Mouse (Mus musculus): ENCODE data around the gene Hdgfl2. TPM values are rescaled to one million over a fixed set of nuclear protein-coding genes. Genes with fewer than 3 reads are reported as not detected.

The Hdgfl2 gene
- polyA plus RNA-seq, 1 experiment from 2014 or later, result 129 TPM

DNA sequence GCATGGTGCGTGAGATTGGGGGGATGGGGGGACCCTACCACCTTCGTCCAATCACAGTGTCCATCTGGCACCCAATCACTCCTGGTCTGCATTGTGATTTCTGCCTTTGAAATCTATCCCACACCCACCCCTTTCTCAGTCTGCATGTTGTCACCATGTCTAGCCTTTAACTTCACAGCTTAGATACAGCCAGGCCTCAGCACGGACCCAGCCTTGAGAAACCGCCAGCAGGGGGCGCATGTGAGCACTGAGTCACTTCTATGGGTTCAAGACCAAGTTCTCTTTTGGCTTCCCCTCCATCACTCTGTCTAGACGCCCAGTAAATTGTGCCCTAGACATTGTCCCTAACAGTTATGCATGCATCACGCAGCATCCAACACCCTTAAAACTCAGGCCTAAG lies 52.4 kb downstream of the Hdgfl2 start:
- no peaks in the 10 kb centered on the region for H3K36me3 ChIP-seq (ENCODE audit: insufficient read depth, low read length)
- H3K9me3 ChIP-seq (ENCODE audit: low read length), result no peaks in the 10 kb centered on the region
- H3K4me3 ChIP-seq (ENCODE audit: low read length), result no peak overlapping the region
- peaks cover 13% of the 10 kb centered on the region for H3K4me1 ChIP-seq (ENCODE audit: insufficient read depth, low read length)
- peak; percentile 13; the same call in 1 of the 2 replicates for ATAC-seq (ENCODE audit: low FRiP score, low TSS enrichment)
- no peak overlapping the region for H3K4me2 ChIP-seq (replicated peaks; ENCODE audit: low read depth, low read length)
- no peaks in the 10 kb centered on the region for H3K27me3 ChIP-seq (ENCODE audit: insufficient read depth, low read length)
- no peak overlapping the region for H3K9ac ChIP-seq (replicated peaks; ENCODE audit: low read length)
- H3K27ac ChIP-seq (ENCODE audit: low read length), result no peak overlapping the region
- WGBS, result 42% methylated on average over 7 of the region's 7 CpGs

DNA sequence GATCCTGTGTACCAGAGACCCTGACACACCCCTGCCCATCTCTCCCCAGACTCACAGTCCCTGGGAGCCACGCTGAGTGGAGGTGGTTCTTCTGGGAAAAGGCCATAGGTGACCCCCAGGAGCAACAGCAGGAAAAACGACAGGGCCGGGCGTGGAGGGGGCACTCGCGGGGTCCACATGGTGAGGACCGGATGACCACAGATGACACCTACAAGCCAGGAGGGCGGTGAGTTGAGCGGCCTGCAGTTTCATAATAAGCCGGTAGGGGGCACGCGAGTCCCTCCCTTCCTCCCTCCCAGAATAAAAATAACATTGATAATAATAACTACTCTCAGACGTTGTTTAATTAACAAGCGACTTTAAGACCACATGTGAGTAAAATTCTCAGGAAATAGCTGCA lies 53.2 kb downstream of the Hdgfl2 start:
- peaks cover 15% of the 10 kb centered on the region for H3K4me1 ChIP-seq (ENCODE audit: insufficient read depth, low read length)
- no peak overlapping the region; the same call in 1 of the 2 replicates for H3K4me3 ChIP-seq (ENCODE audit: low read length)
- no peak overlapping the region for H3K27ac ChIP-seq (ENCODE audit: low read length)
- 3% methylated on average over 14 of the region's 14 CpGs for WGBS
- no peak overlapping the region for H3K9ac ChIP-seq (replicated peaks; ENCODE audit: low read length)
- no peaks in the 10 kb centered on the region for H3K27me3 ChIP-seq (ENCODE audit: insufficient read depth, low read length)
- H3K36me3 ChIP-seq (ENCODE audit: insufficient read depth, low read length), result no peaks in the 10 kb centered on the region
- H3K9me3 ChIP-seq (ENCODE audit: low read length), result no peaks in the 10 kb centered on the region
- ATAC-seq (ENCODE audit: low FRiP score, low TSS enrichment), result no peak
- 0 out of 2 replicates have a peak overlapping the region, but pooled peaks have one; percentile 13 for H3K4me2 ChIP-seq (replicated peaks; ENCODE audit: low read depth, low read length)

DNA sequence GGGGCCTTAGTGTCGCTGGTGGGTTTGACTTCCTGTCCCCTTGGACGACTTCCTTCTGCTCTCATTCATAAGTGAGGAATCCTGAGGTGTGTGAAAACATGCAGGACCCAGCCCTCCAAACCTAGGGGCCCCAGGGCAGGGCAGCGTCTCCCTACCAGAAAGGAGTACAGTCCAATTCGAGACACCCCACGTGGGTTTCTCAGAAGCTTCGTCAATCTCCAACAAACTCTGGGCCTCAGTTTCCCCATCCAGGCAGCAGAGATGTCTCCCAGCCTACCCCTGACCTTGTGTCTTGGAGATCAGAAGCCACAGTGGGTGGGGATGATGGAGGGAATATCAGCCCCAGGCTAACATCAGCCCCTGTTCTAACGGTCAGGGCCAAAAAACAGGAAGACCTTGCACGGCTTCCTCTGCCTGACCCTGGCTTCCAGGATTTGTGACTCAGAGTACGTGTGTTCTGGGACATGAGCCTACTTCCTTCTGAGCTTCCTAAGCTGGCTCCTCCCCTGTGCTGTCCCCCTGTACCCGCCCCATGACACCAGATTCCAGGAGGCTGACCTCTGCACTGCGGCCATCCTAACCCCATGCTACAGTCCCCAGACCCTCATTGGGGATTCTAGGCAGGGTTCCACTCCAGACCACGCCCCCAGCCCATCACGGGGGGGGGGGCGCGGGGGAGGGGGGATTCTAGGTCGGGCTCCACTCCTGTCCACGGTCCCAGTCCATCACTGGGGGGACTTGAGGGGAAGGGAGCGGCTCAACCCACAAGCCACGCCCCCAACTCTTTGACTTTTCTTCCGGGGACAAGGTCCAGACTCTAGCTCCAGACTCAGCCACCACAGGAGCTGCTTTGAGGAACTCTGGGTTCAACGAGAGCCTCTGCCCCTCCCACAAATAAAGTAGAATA lies 54.3 kb downstream of the Hdgfl2 start:
- no peaks in the 10 kb centered on the region for H3K9me3 ChIP-seq (ENCODE audit: low read length)
- H3K9ac ChIP-seq (replicated peaks; ENCODE audit: low read length), result 0 out of 2 replicates have a peak overlapping the region, but pooled peaks have one; percentile 46
- H3K4me1 ChIP-seq (ENCODE audit: insufficient read depth, low read length), result peaks cover 21% of the 10 kb centered on the region
- peak overlapping the region; percentile 59 for H3K4me2 ChIP-seq (replicated peaks; ENCODE audit: low read depth, low read length)
- H3K4me3 ChIP-seq (ENCODE audit: low read length), result peak overlapping the region; percentile 38
- peak overlapping the region; percentile 63 for H3K27ac ChIP-seq (ENCODE audit: low read length)
- ATAC-seq (ENCODE audit: low FRiP score, low TSS enrichment), result peak; percentile 80
- H3K27me3 ChIP-seq (ENCODE audit: insufficient read depth, low read length), result 0 out of 2 replicates have a peak, but pooled peaks cover under 1% of the 10 kb centered on the region
- H3K36me3 ChIP-seq (ENCODE audit: insufficient read depth, low read length), result no peaks in the 10 kb centered on the region
- WGBS, result 19% methylated on average over 18 of the region's 21 CpGs

DNA sequence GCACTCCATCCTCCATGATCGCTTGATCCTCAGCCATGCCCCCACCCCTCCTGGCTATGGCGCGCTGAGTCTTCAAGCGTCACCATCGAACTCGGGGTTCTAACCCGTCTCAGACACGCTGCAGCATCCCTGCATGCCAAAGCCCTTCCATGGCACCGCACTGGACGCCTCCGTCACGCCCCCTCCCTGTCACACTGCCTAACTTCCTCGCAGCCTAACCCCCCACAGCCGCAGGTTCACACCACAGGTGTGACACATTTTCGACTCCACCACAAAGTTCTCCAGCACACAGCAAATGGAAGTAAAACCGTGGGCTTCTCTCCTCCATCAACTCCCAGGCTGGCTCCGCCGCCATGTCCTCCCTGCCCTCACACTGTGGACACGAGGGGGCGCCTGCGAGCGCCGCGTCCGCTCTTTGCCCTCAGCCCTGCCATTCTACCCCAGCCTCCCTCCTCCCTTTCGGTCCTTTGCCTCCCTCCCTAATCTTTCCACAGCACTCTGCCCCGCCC lies 55.1 kb downstream of the Hdgfl2 start:
- ATAC-seq (ENCODE audit: low FRiP score, low TSS enrichment), result 0 out of 2 replicates have a peak, but pooled peaks have one; percentile 7
- H3K4me2 ChIP-seq (replicated peaks; ENCODE audit: low read depth, low read length), result peak overlapping the region; percentile 59
- peaks cover 8% of the 10 kb centered on the region for H3K27me3 ChIP-seq (ENCODE audit: insufficient read depth, low read length)
- no peaks in the 10 kb centered on the region for H3K9me3 ChIP-seq (ENCODE audit: low read length)
- no peaks in the 10 kb centered on the region for H3K36me3 ChIP-seq (ENCODE audit: insufficient read depth, low read length)
- H3K4me1 ChIP-seq (ENCODE audit: insufficient read depth, low read length), result peaks cover 24% of the 10 kb centered on the region
- H3K9ac ChIP-seq (replicated peaks; ENCODE audit: low read length), result peak overlapping the region; percentile 46
- WGBS, result 3% methylated on average over 27 of the region's 27 CpGs
- peak overlapping the region; percentile 38 for H3K4me3 ChIP-seq (ENCODE audit: low read length)
- peak overlapping the region; percentile 47; the same call in 1 of the 2 replicates for H3K27ac ChIP-seq (ENCODE audit: low read length)

DNA sequence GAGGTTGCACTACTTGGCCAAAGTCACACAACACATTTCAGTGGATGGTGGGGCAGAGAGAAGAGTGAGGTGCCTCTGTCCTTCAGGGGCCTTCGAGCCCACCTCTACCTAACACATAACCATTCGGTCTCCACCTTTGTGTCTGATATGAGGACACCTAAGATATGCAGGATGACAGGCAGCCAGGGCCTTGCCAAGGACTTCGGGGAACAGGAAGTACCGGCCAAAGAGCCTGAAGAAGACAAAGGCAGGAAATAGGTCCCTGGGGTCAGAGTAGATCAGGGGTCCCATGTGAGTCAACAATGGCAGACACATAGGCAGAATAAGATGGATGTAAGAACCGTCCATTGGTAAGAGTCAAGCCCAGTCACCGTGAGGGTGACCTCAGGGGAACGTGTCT lies 57.1 kb downstream of the Hdgfl2 start:
- Histone ChIP-seq H3K4me1 (ENCODE audit: insufficient read depth, low read length) (peaks cover 31% of the 10 kb centered on the region), H3K27me3 (ENCODE audit: insufficient read depth, low read length) (peaks cover 26% of the 10 kb centered on the region), H3K4me2 (replicated peaks; ENCODE audit: low read depth, low read length) (no peak overlapping the region), H3K9me3 (ENCODE audit: low read length) (no peaks in the 10 kb centered on the region), H3K36me3 (ENCODE audit: insufficient read depth, low read length) (no peaks in the 10 kb centered on the region), H3K27ac (ENCODE audit: low read length) (no peak overlapping the region), H3K9ac (replicated peaks; ENCODE audit: low read length) (no peak overlapping the region), H3K4me3 (ENCODE audit: low read length) (no peak overlapping the region)
- no peak for ATAC-seq (ENCODE audit: low FRiP score, low TSS enrichment)
- 78% methylated on average over 7 of the region's 7 CpGs for WGBS

DNA sequence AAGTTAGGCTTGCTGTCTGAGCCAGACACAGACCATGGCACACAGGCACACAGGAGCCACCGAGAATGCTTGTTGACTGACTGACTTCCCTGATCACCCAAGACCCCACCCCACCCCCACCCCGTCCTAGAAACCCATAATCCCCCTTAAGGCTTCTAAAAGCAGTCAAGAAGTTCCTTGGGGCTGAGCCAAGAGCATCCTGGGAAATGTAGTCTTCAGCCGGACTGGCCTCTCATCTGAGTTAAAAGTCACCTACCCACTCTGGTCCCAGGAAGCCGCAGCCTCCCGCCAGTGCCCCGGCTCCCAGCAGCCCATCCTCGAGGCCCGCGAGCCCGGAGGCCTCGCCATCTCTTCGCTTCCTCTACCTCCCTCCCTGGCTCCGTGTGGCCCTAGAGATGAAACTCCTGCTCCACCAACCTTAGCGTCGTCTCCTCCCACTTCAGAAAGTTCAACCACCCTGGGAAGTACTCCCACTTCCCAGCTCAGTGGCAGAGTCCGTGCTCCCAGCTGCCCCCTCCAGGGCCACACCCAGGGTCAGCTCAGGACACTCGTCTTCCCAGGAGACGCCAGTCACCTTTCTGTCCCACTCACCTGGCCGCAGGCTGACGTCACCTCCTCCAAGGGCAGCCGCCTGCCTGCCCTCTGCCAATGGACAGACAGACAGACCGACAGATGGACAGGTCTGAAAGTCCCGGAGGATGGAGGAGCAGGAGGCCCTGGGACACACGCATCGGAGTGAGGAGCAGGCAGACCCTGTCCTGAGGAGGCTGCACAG lies 58.6 kb downstream of the Hdgfl2 start:
- Histone ChIP-seq H3K4me3 (ENCODE audit: low read length) (peak overlapping the region; percentile 24), H3K9me3 (ENCODE audit: low read length) (no peaks in the 10 kb centered on the region), H3K4me1 (ENCODE audit: insufficient read depth, low read length) (peaks cover 41% of the 10 kb centered on the region), H3K27me3 (ENCODE audit: insufficient read depth, low read length) (peaks cover 39% of the 10 kb centered on the region), H3K9ac (replicated peaks; ENCODE audit: low read length) (no peak overlapping the region), H3K4me2 (replicated peaks; ENCODE audit: low read depth, low read length) (peak overlapping the region; percentile 46), H3K36me3 (ENCODE audit: insufficient read depth, low read length) (no peaks in the 10 kb centered on the region), H3K27ac (ENCODE audit: low read length) (no peak overlapping the region)
- ATAC-seq (ENCODE audit: low FRiP score, low TSS enrichment), result no peak
- 15% methylated on average over 25 of the region's 25 CpGs for WGBS

DNA sequence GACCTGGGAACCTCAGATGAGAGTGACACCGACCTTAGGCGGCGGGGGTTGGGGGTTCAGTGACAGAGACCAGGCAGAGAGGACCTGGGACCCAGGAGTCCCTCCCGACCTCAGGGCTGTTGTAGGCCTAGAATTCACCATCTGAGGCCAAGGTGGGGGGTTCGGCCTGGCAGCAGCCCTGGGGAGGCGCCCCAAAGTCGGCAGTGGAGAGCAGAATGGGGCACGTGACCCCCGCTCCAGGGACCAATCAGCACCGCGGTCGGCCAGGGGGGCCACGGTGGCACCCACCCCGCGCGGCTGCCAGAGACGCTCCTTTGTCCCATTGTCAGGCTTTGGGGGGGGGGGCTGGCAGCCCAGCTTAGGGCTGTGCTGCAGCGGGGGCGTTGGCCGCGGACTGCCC lies 59.9 kb downstream of the Hdgfl2 start:
- H3K4me1 ChIP-seq (ENCODE audit: insufficient read depth, low read length), result peaks cover 29% of the 10 kb centered on the region
- H3K9ac ChIP-seq (replicated peaks; ENCODE audit: low read length), result peak overlapping the region; percentile 67
- 8% methylated on average over 17 of the region's 21 CpGs for WGBS
- H3K36me3 ChIP-seq (ENCODE audit: insufficient read depth, low read length), result no peaks in the 10 kb centered on the region
- no peak for ATAC-seq (ENCODE audit: low FRiP score, low TSS enrichment)
- peak overlapping the region; percentile 100 for H3K4me2 ChIP-seq (replicated peaks; ENCODE audit: low read depth, low read length)
- H3K4me3 ChIP-seq (ENCODE audit: low read length), result peak overlapping the region; percentile 64
- H3K27ac ChIP-seq (ENCODE audit: low read length), result no peak overlapping the region
- peaks cover 53% of the 10 kb centered on the region for H3K27me3 ChIP-seq (ENCODE audit: insufficient read depth, low read length)
- no peaks in the 10 kb centered on the region for H3K9me3 ChIP-seq (ENCODE audit: low read length)

DNA sequence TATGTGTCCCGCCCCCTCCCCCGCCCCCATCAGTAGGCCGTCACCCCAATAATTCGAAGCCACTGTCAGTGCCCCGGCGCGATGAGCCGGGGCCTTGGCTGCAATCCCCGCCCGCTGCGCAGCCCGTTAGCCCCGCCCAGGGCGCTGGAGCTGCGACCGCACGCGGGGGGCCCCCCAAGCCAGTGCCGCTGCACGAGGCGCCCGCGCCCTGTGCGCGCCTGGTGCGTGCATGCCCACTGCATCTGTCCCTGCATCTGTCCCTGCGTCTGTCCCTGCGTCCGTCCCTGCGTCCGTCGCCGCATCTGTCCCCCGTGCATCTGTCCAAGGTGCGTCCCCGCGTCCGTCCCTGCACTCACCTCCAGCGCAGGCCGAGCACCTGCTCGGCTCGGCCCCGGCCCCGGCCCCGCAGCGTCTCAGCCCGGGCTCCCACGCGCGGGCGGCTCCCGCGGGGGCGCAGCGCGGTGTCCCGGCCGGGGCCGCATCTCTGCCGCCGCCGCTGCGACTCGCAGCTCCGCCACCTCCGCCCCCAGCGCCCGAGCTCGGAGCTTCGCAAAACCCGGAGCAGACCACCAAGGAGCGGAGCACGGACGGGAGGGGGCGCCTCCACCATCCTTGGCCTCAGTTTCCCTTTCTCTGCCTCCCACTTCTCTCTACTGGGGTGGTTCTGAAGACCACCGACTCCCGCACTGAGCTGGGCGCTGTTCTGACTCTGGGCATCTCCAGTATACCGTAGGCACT lies 60.6 kb downstream of the Hdgfl2 start, which contains the start of gene Sema6b:
Sema6b (minus strand) TSS at position 486 of the 738 bp plus-strand sequence.
- Histone ChIP-seq H3K4me3 (ENCODE audit: low read length) (peak within 1 kb of the TSS; percentile 64), H3K4me2 (replicated peaks; ENCODE audit: low read depth, low read length) (peak within 1 kb of the TSS; percentile 100), H3K9me3 (ENCODE audit: low read length) (no peaks in the 10 kb centered on the region), H3K27me3 (ENCODE audit: insufficient read depth, low read length) (peaks cover 59% of the 10 kb centered on the region), H3K4me1 (ENCODE audit: insufficient read depth, low read length) (peaks cover 29% of the 10 kb centered on the region), H3K27ac (ENCODE audit: low read length) (no peak within 1 kb of the TSS), H3K9ac (replicated peaks; ENCODE audit: low read length) (peak within 1 kb of the TSS; percentile 67), H3K36me3 (ENCODE audit: insufficient read depth, low read length) (no peaks in the 10 kb centered on the region)
- ATAC-seq (ENCODE audit: low FRiP score, low TSS enrichment), result peak; percentile 36
- WGBS, result 2% methylated on average over 62 of the region's 79 CpGs

Measured in kidney, embryonic 16.5 days (tissue).